Mouse (Mus musculus): ENCODE results near the gene Gm11733.

- TF ChIP-seq GATA1 (IDR thresholded peaks at IDR 0.05; ENCODE audit: borderline replicate concordance, low read length) (no peak), FLI1 (IDR thresholded peaks at IDR 0.05; ENCODE audit: low read length) (no peak)
Measured at GRCm38 (mm10) chr11:117516422-117516796, 32.2 kb downstream of the Gm11733 start.

Measured in megakaryocyte, embryonic 14.5 days (primary cell).